Mouse (Mus musculus) G1E (cell line): Measurements from ENCODE around the gene Eif2b2.

Source experiments
- CTCF ChIP-seq: IDR thresholded peaks from 2 replicates; pipeline ENCODE4 v1.5.1; 2012; ENCODE audit warnings: low read depth, low read length, inconsistent platforms, mixed read lengths
- GATA1 ChIP-seq: IDR thresholded peaks from 2 replicates; pipeline ENCODE4 v1.6.1; 2012; ENCODE audit warnings: borderline replicate concordance, low read length, inconsistent platforms, mixed read lengths
- GATA2 ChIP-seq: IDR thresholded peaks from 2 replicates; pipeline ENCODE4 v1.6.1; 2012; ENCODE audit warnings: low read depth, low read length, inconsistent platforms, borderline replicate concordance
- TAL1 ChIP-seq: conservative IDR thresholded peaks from 2 replicates; pipeline ENCODE4 v1.6.1; 2012; ENCODE audit warnings: low read depth, low read length, inconsistent platforms, mixed read lengths

DNA sequence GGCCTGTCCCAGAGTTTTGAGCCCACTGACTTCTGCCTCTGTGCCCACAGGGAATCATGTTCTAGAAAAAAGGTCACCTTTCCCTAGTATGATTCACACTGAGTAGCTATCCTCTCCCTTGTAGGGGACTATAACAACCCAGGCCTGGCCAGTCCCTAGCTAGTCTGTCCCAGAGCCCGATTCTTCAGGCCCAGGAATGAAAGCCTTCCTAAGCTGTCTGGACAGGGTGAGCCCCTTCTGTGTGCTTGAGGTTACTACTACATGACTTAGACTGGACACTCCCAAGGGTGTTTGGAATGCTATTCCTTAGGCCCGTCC is 17.5 kb upstream of the Eif2b2 start:
- TF ChIP-seq CTCF (no peak), GATA1 (no peak), GATA2 (no peak), TAL1 (no peak)
